ENCODE assay signal across 29 mouse cellular contexts in genomic region chr7:44663546-44663945, GRCm38 (mm10). TPM values are rescaled to one million over a fixed set of nuclear protein-coding genes. Genes with fewer than 3 reads are reported as not detected.
DNase-seq lines count a peak whose midpoint lies in the region; ATAC-seq lines count a peak whose summit lies in the region.
"Had no signal": no experiment of that assay in that cellular context is flagged by ENCODE, and none has a peak within 500 bp of the region (broad histone marks: within the 10 kb centered on the region; RNA-seq: fewer than 3 reads in every experiment).

No protein-coding gene starts in this region.

- WGBS in embryonic facial prominence, embryonic 15.5 days, result 70% methylated on average over 5 of the region's 5 CpGs
- WGBS in lung, embryonic 15.5 days, result 45% methylated on average over 5 of the region's 5 CpGs
- WGBS in stomach, embryonic 16.5 days, result 63% methylated on average over 5 of the region's 5 CpGs
- 88% methylated on average over 5 of the region's 5 CpGs for WGBS in forebrain, embryonic 10.5 days

- no peak overlapping the region for H3K4me2 ChIP-seq in embryonic facial prominence, embryonic 15.5 days (replicated peaks)
- no peak overlapping the region for H3K4me2 ChIP-seq in lung, embryonic 15.5 days
- H3K4me2 ChIP-seq in stomach, embryonic 16.5 days (ENCODE audit: low read depth, low read length), result no peak overlapping the region
- H3K4me2 ChIP-seq: heart, embryonic 13.5 days; hindbrain, embryonic 14.5 days; limb, embryonic 13.5 days; liver, embryonic 11.5 days; midbrain, embryonic 13.5 days; neural tube, embryonic 13.5 days had no signal

- H3K4me3 ChIP-seq in embryonic facial prominence, embryonic 15.5 days (replicated peaks), result no peak overlapping the region
- no peak overlapping the region for H3K4me3 ChIP-seq in lung, embryonic 15.5 days
- H3K4me3 ChIP-seq in stomach, embryonic 16.5 days (replicated peaks; ENCODE audit: low read length), result no peak overlapping the region
- H3K4me3 ChIP-seq in forebrain, embryonic 10.5 days, result no peak overlapping the region
- H3K4me3 ChIP-seq: heart, embryonic 13.5 days; limb, embryonic 13.5 days; megakaryocyte, embryonic 14.5 days; midbrain, embryonic 13.5 days; neural tube, embryonic 13.5 days had no signal

- H3K9ac ChIP-seq in embryonic facial prominence, embryonic 15.5 days, result no peak overlapping the region
- H3K9ac ChIP-seq in lung, embryonic 15.5 days, result no peak overlapping the region
- H3K9ac ChIP-seq in stomach, embryonic 16.5 days (ENCODE audit: low read length), result no peak overlapping the region
- H3K9ac ChIP-seq: forebrain, postnatal 0 days; heart, embryonic 13.5 days; hindbrain, embryonic 14.5 days; limb, embryonic 13.5 days; liver, postnatal 0 days; midbrain, embryonic 13.5 days; neural tube, embryonic 13.5 days had no signal

- H3K9me3 ChIP-seq in embryonic facial prominence, embryonic 15.5 days (replicated peaks), result no peaks in the 10 kb centered on the region
- H3K9me3 ChIP-seq in lung, embryonic 15.5 days, result no peaks in the 10 kb centered on the region
- H3K9me3 ChIP-seq in stomach, embryonic 16.5 days (replicated peaks; ENCODE audit: control insufficient read depth, low read length), result no peaks in the 10 kb centered on the region
- H3K9me3 ChIP-seq in forebrain, embryonic 10.5 days, result peaks cover 5% of the 10 kb centered on the region; the same call in 1 of the 2 replicates
- H3K9me3 ChIP-seq: limb, embryonic 13.5 days; midbrain, embryonic 13.5 days had no signal

- no peak for ATAC-seq in embryonic facial prominence, embryonic 15.5 days (ENCODE audit: insufficient number of reproducible peaks, low FRiP score, low TSS enrichment, low read depth)
- 0 out of 2 replicates have a peak, but pooled peaks have one; percentile 9 for ATAC-seq in lung, embryonic 15.5 days (ENCODE audit: borderline replicate concordance, extremely low read depth, low FRiP score, low TSS enrichment)
- no peak for ATAC-seq in stomach, embryonic 16.5 days (ENCODE audit: insufficient read depth, low FRiP score)
- ATAC-seq: CD4-positive, CD25-positive, alpha-beta regulatory T cell, adult 4 months; forebrain, postnatal 0 days; liver, postnatal 0 days; midbrain, embryonic 13.5 days had no signal

- H3K27ac ChIP-seq in embryonic facial prominence, embryonic 15.5 days (replicated peaks), result 0 out of 2 replicates have a peak overlapping the region, but pooled peaks have one; percentile 84
- H3K27ac ChIP-seq in lung, embryonic 15.5 days, result peak overlapping the region; percentile 93
- peak overlapping the region; percentile 87 for H3K27ac ChIP-seq in stomach, embryonic 16.5 days (ENCODE audit: low read length)
- H3K27ac ChIP-seq in forebrain, embryonic 10.5 days, result no peak overlapping the region
- H3K27ac ChIP-seq: heart, embryonic 13.5 days; hindbrain, embryonic 14.5 days; limb, embryonic 13.5 days; midbrain, embryonic 13.5 days; neural tube, embryonic 13.5 days had no signal

- no peaks in the 10 kb centered on the region for H3K36me3 ChIP-seq in embryonic facial prominence, embryonic 15.5 days
- no peaks in the 10 kb centered on the region for H3K36me3 ChIP-seq in lung, embryonic 15.5 days
- H3K36me3 ChIP-seq in stomach, embryonic 16.5 days (ENCODE audit: control insufficient read depth, insufficient read depth, low read length), result no peaks in the 10 kb centered on the region
- H3K36me3 ChIP-seq in forebrain, embryonic 10.5 days (replicated peaks), result no peaks in the 10 kb centered on the region
- H3K36me3 ChIP-seq: heart, embryonic 13.5 days; limb, embryonic 13.5 days; midbrain, embryonic 13.5 days; neural tube, embryonic 13.5 days had no signal

- peak; percentile 81 for DNase-seq in lung, postnatal 25 days (ENCODE audit: low spot score)
- no peak for DNase-seq in forebrain, embryonic 10.5 days (ENCODE audit: extremely low spot score, low spot score)
- no peak for DNase-seq in cerebellum, adult 9-10 months
- DNase-seq in kidney, postnatal 25 days, result no peak
- DNase-seq: adrenal gland, postnatal 14 days; cerebellum, adult 11-12 months; cerebellum, postnatal 10 days; forebrain, postnatal 0 days; gastrocnemius, postnatal 36 days; heart, postnatal 10 days; kidney, adult 2 months; kidney, postnatal 4 days; liver, postnatal 0 days; right cerebral cortex, postnatal 4 days; thymus, adult 2 months; thymus, postnatal 36 days had no signal

- H3K27me3 ChIP-seq in embryonic facial prominence, embryonic 15.5 days, result peaks cover 2% of the 10 kb centered on the region; the same call in 1 of the 2 replicates
- no peaks in the 10 kb centered on the region for H3K27me3 ChIP-seq in lung, embryonic 15.5 days
- no peaks in the 10 kb centered on the region for H3K27me3 ChIP-seq in stomach, embryonic 16.5 days (ENCODE audit: control insufficient read depth, insufficient read depth, low read length)
- peaks cover 22% of the 10 kb centered on the region for H3K27me3 ChIP-seq in forebrain, embryonic 10.5 days (ENCODE audit: poor library complexity, severe bottlenecking)

- 0 out of 2 replicates have a peak, but pooled peaks cover 9% of the 10 kb centered on the region for H3K4me1 ChIP-seq in embryonic facial prominence, embryonic 15.5 days
- H3K4me1 ChIP-seq in lung, embryonic 15.5 days, result peaks cover 30% of the 10 kb centered on the region
- H3K4me1 ChIP-seq in stomach, embryonic 16.5 days (ENCODE audit: control insufficient read depth, insufficient read depth, low read length), result 0 out of 2 replicates have a peak, but pooled peaks cover 5% of the 10 kb centered on the region
- H3K4me1 ChIP-seq in forebrain, embryonic 10.5 days, result peaks cover 9% of the 10 kb centered on the region; the same call in 1 of the 2 replicates
- H3K4me1 ChIP-seq: heart, embryonic 13.5 days; midbrain, embryonic 13.5 days; neural tube, embryonic 13.5 days had no signal

RNA-seq across cellular contexts. Expression of gene Myh14, which starts 7.1 kb away (rescaled TPM):
- polyA plus RNA-seq in embryonic facial prominence, embryonic 15.5 days (2015; fragmentation: Nextera tagmentation; extraction: Ambion mirVana), result 20.0 and 23.0 TPM in 2 replicates
- 44.1 and 47.8 TPM in 2 replicates for polyA plus RNA-seq in lung, embryonic 15.5 days (2015; fragmentation: Nextera tagmentation; extraction: Ambion mirVana)
- 17.5 and 20.5 TPM in 2 replicates for polyA plus RNA-seq in stomach, embryonic 16.5 days (2015; fragmentation: Nextera tagmentation; extraction: Ambion mirVana)
- 1.5 and 1.8 TPM in 2 replicates for polyA plus RNA-seq in forebrain, embryonic 10.5 days (2016; fragmentation: Nextera tagmentation; extraction: Ambion mirVana)
- polyA plus RNA-seq: CD4-positive, CD25-positive, alpha-beta regulatory T cell, adult 4 months had no signal

RNA-seq across cellular contexts. Expression of gene Izumo2, which starts 45.0 kb away (rescaled TPM):
- not detected in 2 replicates for polyA plus RNA-seq in embryonic facial prominence, embryonic 15.5 days (2015; fragmentation: Nextera tagmentation; extraction: Ambion mirVana)
- polyA plus RNA-seq in lung, embryonic 15.5 days (2015; fragmentation: Nextera tagmentation; extraction: Ambion mirVana), result not detected in 2 replicates
- not detected in 2 replicates for polyA plus RNA-seq in stomach, embryonic 16.5 days (2015; fragmentation: Nextera tagmentation; extraction: Ambion mirVana)
- polyA plus RNA-seq in forebrain, embryonic 10.5 days (2016; fragmentation: Nextera tagmentation; extraction: Ambion mirVana), result not detected in 2 replicates
- polyA plus RNA-seq: CD4-positive, CD25-positive, alpha-beta regulatory T cell, adult 4 months; forebrain, embryonic 11.5 days; forebrain, postnatal 0 days; heart, embryonic 13.5 days; hindbrain, embryonic 14.5 days; kidney, adult 2 months; kidney, embryonic 16.5 days; limb, embryonic 13.5 days; liver, embryonic 11.5 days; liver, postnatal 0 days; midbrain, embryonic 13.5 days; neural tube, embryonic 13.5 days; thymus, adult 2 months had no signal
